Mouse (Mus musculus) heart, postnatal 10 days (tissue): Measurements from ENCODE around the gene Orm1. TPM values are rescaled to one million over a fixed set of nuclear protein-coding genes. Genes with fewer than 3 reads are reported as not detected.

Experiments
- DNase-seq, 2 experiments: peaks; one replicate each; pipeline ENCODE4 v3.0.0; 2021
- intact Hi-C: fragments of 180-260 bp; cut with DNase I; formaldehyde crosslinking; loops from one replicate; pipeline ENCODE4 v1.15.1; 2025
- total RNA-seq, 2 experiments: library from RNA; stranded (reverse); gene quantifications; 2 replicates each; pipeline ENCODE4 v1.2.3; 2021

Gene Orm1
- total RNA-seq, 2 experiments from 2014 or later = 0.35 TPM; not detected in 1

- DNase-seq = no peak
- intact Hi-C loops = no loop called here
Observed at GRCm38 (mm10) chr4:63348524-63348923, 4.2 kb downstream of the Orm1 start.

GRCm38 (mm10) chr4:63355877-63356665, 11.7 kb downstream of the Orm1 start, which contains the start of gene Orm3:
Orm3 (plus strand) TSS chr4:63356162.
- peak; percentile 63 to 73 for DNase-seq
- intact Hi-C loops = no loop called here

- intact Hi-C loops = no loop called here
- no peak for DNase-seq
Observed at GRCm38 (mm10) chr4:63356981-63357570, 12.7 kb downstream of the Orm1 start.

- intact Hi-C loops = no loop called here
- DNase-seq = no peak
Observed at GRCm38 (mm10) chr4:63359861-63360260, 15.5 kb downstream of the Orm1 start.

DNA sequence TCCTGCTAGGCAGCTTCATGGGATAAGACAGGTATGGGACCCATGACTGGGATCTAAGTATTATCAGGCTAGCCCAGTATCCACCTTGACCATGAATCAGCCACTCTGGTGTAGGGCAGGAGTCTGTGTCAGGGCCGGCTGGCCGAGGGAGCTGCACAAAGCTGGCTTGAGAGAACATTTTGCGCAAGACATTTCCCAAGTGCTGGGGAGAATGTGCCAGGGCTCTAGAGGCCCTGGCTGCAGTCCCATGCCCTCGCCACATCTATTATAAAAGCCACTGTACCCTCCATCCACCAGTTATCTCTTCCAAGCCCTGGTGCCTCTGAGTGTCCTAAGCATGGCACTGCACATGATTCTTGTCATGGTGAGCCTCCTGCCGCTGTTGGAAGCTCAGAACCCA, 17.8 kb downstream of the Orm1 start, which contains the start of gene Orm2:
Orm2 (plus strand) TSS at position 300 of the 400 bp plus-strand sequence.
- peak; percentile 42 to 53 for DNase-seq
- intact Hi-C loops = no loop called here

DNA sequence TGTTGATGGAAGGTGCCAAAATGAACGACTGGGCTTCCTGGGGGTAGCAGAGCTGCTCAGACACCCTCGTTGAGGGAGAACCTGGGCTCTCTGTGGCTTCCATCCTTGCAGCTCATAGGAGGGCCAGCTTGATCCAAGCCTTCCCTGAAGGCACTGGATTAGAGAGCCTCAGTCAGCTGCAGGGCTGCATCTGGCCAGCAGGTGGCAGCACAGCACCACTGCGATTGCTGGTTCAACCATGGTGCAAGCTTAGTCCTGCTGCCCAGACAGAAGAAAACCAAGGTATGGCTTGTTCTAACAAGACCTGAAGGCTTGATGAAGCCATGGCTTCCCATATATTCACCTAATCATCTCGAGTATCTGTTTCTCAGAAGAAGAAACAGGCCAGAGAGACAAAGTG, 24.2 kb downstream of the Orm1 start:
- intact Hi-C loops = loop anchor here (2.0 to 5.0 kb wide), 2 partner anchors 40 to 579 kb away; no protein-coding TSS in a partner anchor
- peak; percentile 89 to 93 for DNase-seq

DNA sequence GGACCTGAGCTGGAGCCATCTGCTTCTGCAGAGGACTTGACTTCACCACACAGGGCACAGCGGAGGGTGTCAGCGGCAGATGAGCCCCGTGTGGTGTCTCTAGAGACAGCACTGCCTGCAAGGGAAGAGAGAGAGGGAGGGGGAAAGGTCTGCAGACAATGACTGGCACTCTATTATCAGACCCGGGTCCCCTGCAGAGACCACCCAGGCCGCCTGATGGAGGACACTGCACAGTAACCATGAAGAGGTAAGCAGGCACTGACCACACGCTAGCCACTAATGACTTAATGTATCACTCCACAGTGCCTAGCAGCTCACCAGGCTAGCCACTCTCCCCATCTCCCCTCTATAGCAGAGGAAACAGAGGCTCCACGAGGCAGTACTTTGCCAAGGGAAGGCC, 26.5 kb downstream of the Orm1 start:
- DNase-seq = no peak
- intact Hi-C loops = no loop called here

DNA sequence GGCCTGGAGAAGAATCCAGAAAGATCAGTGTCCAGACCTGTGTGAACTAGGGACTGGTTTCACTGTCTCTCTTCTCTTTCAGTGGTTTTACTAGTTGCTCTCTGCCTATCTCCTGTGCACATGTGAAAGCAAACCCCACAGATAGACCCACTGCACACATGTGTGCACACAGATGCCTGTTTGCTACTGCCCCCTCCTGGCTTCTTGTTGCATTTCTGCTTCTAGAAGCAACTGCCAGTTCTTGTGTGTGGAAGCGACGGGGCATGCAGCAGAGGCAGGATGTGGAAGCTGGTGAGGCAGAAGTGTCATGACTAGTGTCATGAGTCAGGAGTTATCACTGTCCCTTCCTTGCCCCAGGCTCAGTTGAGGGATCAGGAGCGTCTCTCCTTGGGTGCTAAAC, 27.5 kb downstream of the Orm1 start:
- peak; percentile 30 to 55 for DNase-seq
- intact Hi-C loops = no loop called here

- intact Hi-C loops = no loop called here
Observed at GRCm38 (mm10) chr4:63373404-63373803, 29.0 kb downstream of the Orm1 start.

GRCm38 (mm10) chr4:63374331-63374730, 30.0 kb downstream of the Orm1 start:
- intact Hi-C loops = no loop called here
- DNase-seq = no peak

More at GRCm38 (mm10) chr4:63373404-63373803, 29.0 kb downstream of the Orm1 start:
- no peak for DNase-seq

DNA sequence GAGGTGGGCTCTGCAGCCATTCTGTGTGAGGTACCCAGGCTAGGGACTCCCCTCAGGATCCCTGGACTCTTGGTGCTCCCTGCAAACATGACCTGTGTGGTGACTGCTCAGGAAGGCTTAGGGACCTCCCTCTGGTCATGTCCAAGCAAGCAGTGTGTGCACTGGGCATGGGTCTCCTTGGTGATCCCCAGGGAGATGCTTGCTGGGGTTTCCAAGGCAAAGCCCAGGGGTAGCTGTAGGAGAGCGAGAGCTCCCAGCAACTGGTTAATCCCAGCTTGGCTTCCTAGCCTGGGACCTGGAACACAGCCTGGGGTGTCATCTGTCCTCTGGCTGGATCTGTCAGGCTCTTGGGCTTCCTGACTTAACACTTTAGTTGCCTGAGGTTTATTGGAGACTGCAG, 31.0 kb downstream of the Orm1 start:
- intact Hi-C loops = no loop called here
- DNase-seq = peak; percentile 66 to 74

DNA sequence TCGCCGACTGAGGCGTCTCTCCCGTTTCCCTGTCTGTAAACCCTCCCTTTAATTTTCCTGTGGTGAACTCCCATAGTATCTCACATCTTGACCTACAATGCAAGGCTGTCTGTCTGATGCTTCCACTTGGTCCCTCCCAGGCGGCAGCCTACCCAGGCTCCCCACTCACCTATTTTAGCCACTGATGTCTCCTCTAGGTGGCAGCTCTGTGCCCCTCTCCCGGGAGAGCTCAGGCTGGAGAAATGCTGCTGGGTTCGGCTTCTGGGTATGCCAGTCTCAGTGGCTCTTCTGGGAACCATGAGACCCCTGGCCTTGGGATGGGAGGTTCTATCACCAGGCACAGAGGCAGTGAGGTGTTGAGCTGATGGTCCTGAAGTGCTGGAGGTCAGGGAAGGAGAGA, 33.1 kb downstream of the Orm1 start:
- intact Hi-C loops = no loop called here
- DNase-seq = no peak

DNA sequence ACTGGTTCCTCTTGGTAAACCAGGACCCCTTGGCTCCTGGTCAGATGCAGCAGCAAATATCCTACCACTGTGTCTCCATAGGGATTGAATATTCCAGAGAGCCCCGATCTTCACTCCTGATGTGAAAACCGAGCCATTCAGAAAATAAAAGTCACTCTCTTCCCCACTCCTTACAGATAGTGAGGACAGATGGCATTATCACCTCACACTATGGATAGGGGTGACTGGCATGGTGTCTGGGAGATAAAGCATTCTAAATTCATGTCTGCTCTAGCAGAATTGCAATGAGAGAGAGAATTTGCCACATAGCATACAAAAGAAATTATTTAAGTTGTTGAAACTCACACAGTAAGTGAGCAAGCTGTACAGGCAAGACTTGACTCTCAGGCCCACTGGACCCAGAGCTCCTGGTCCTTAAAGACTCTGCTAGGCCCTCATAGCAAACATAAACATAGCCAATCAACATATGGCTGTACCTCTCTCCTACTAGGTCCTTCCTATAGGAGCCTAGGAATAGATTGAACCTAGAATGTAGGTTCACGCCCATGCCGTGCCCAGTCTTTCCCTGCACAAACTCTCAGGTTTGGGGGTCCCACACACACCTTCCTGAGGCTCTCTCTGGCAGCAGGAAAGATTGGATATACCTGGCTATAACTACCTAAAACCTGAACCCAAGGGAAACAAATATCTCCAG, 38.5 kb downstream of the Orm1 start:
- intact Hi-C loops = no loop called here
- DNase-seq = no peak

DNA sequence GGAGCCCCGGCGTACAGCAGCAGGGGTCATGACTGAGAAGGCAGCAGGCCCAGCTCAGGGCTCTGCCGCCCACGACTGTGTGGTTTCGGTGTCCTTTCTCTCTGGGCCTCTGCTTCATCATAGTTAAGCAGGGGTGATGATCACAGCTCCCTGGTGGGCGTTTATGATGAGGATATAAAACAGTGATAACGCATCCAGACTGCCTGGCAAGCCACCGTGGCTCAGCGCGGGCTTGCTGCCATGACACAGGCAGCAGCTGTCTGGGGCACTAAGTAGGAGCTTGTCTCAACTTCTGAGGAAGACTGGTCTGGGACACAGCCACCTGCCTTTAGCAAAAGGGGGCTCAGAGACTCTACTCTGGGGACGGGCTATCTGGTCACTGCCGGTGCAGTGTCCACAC, 39.1 kb downstream of the Orm1 start:
- DNase-seq = no peak
- intact Hi-C loops = no loop called here

- intact Hi-C loops = no loop called here
- DNase-seq = no peak
Observed at GRCm38 (mm10) chr4:63384262-63384661, 39.9 kb downstream of the Orm1 start.

DNA sequence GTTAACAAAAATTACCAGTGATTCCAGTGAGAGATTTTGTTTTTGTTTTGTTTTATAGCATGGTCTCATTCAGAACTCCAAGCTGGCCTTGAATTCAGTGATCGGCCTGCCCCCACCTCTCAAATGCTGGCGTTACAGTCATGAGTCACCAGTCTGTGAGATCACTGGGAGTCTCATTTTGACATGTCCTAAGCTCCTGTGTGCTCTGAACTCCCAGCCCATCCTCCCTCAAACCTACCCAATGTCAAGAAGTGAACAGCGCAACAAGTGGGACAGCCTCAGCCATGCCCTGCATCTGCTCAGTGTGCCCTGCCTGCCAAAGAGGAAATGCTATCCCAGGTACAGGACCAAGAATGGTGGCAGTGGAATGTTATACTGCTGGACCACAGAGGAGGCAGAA, 40.9 kb downstream of the Orm1 start:
- DNase-seq = no peak
- intact Hi-C loops = no loop called here

DNA sequence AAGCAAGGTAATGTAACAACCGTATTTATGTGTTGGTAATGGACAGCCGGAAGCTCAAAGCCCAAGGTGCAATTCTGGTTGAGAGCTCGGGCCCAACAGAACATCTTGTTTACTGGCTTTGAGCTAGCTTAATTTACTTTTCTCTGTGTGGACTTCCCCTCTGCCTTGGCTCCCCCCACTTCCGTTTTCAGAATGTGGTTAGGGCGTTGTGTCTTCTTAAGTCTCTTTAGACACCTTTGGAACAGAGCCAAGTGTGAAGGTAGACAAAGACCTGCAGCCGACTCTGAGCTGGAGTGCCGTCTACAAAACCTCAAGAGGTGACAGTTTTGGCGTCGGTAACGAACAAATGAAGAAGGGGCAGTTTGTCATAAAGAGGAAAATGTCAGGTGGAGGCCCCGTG, 41.4 kb downstream of the Orm1 start:
- DNase-seq = no peak
- intact Hi-C loops = no loop called here

GRCm38 (mm10) chr4:63388029-63388428, 43.7 kb downstream of the Orm1 start:
- DNase-seq = no peak
- intact Hi-C loops = no loop called here

- no peak for DNase-seq
Observed at GRCm38 (mm10) chr4:63389121-63389886, 44.9 kb downstream of the Orm1 start.

DNA sequence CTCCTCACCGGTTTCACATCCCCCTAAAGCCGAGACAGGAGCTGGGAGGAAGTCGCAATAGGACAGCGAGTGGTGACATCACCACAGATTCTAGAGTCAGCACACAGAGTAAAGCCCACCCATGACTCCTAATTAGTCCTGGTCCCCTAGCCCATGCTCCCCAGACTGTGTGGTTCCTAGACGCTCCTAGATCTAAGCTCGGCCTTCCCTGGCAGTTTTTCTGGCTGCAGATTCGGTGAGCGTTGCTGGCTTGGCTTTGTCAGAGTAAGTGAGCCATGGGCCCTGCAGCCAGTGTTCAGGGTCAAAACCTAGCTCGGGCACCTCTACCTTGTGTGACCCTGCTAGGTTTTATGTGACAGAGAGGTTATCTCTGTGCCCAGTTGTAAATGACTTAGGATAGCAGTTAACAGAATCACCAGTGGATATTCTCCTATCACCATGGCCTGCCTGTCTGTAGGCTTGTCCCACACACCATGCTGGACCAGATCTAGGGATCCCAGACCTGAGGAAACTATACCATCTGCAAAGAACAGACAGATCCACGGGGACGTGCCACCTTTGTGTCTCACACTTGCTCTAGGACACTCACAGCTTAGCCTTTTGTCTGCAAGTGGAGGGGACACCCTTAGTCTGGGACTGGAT, 45.6 kb downstream of the Orm1 start:
- intact Hi-C loops = no loop called here
- no peak for DNase-seq

More at GRCm38 (mm10) chr4:63389121-63389886, 44.9 kb downstream of the Orm1 start:
- intact Hi-C loops = no loop called here
